Mouse (Mus musculus) CH12.LX (cell line): Measurements from ENCODE around the gene Tmem108. TPM values are rescaled to one million over a fixed set of nuclear protein-coding genes. Genes with fewer than 3 reads are reported as not detected.

ENCODE experiments used
- DNase-seq: peaks from one replicate; pipeline ENCODE4 v3.0.0-alpha.2; 2013; ENCODE audit errors: extremely low read depth
- H3K27ac ChIP-seq: 2 replicates; pipeline ENCODE4 v1.5.1; 2012; ENCODE audit warnings: low read depth, mild to moderate bottlenecking, control low read depth, moderate library complexity; ENCODE audit not compliant: insufficient read depth
- H3K27me3 ChIP-seq: replicated peaks from 2 replicates; pipeline ENCODE3; 2012; ENCODE audit warnings: inconsistent platforms
- H3K36me3 ChIP-seq, 2 experiments: replicated peaks in 1 of 2; 2 replicates each; pipeline versions ENCODE3 to v1.6.1; 2012; ENCODE audit warnings: inconsistent platforms in 1 of 2, low read length in 1 of 2, mild to moderate bottlenecking in 1 of 2, mixed read lengths in 1 of 2, moderate library complexity in 1 of 2; ENCODE audit not compliant: control insufficient read depth in 1 of 2, insufficient read depth in 1 of 2
- H3K4me1 ChIP-seq, 2 experiments: 2 replicates each; pipeline ENCODE4 v1.6.1; 2012; ENCODE audit warnings: inconsistent platforms in 1 of 2, moderate library complexity in 1 of 2; ENCODE audit not compliant: insufficient read depth in 2 of 2, control insufficient read depth in 1 of 2
- H3K4me2 ChIP-seq: 2 replicates; pipeline ENCODE4 v1.6.1; 2012; ENCODE audit warnings: low read depth, mild to moderate bottlenecking, control low read depth; ENCODE audit not compliant: poor library complexity, insufficient read depth, severe bottlenecking
- H3K4me3 ChIP-seq, 3 experiments: fragments of 150-350 bp in 1 of 3; sonication (generic) in 1 of 3; replicated peaks in 1 of 3; 2 replicates each; pipeline versions ENCODE3 to v1.5.1; 2011 to 2012; ENCODE audit warnings: low read depth in 2 of 3, low read length in 2 of 3, mild to moderate bottlenecking in 2 of 3, moderate library complexity in 2 of 3, control low read depth in 1 of 3, improper control_type of control experiment in 1 of 3, inconsistent platforms in 1 of 3, mixed read lengths in 1 of 3; ENCODE audit not compliant: poor library complexity in 1 of 3
- H3K79me2 ChIP-seq: replicated peaks from 2 replicates; pipeline ENCODE4 v1.6.1; 2012; ENCODE audit warnings: mild to moderate bottlenecking, moderate library complexity; ENCODE audit not compliant: control insufficient read depth, poor library complexity, insufficient read depth, severe bottlenecking; ENCODE audit errors: extremely low read depth
- H3K9ac ChIP-seq: 2 replicates; pipeline ENCODE4 v1.6.1; 2012; ENCODE audit warnings: low read depth, mild to moderate bottlenecking, control low read depth, moderate library complexity; ENCODE audit not compliant: insufficient read depth
- H3K9me3 ChIP-seq: replicated peaks from 2 replicates; pipeline ENCODE3; 2012; ENCODE audit warnings: low read length, inconsistent platforms, mixed read lengths
- BHLHE40 ChIP-seq: IDR thresholded peaks from 2 replicates; pipeline ENCODE4 v1.6.1; 2011; ENCODE audit warnings: mild to moderate bottlenecking, low read depth, low read length, improper control_type of control experiment
- CHD1 ChIP-seq: IDR thresholded peaks from 2 replicates; pipeline ENCODE4 v1.6.1; 2012; ENCODE audit warnings: low read depth, low read length, improper control_type of control experiment, inconsistent platforms
- CTCF ChIP-seq, 2 experiments: IDR thresholded peaks in 1 of 2; conservative IDR thresholded peaks in 1 of 2; 2 replicates each; pipeline ENCODE4 v1.5.1; 2011 to 2012; ENCODE audit warnings: low read depth in 2 of 2, low read length in 2 of 2, improper control_type of control experiment in 1 of 2, inconsistent platforms in 1 of 2, mild to moderate bottlenecking in 1 of 2, moderate library complexity in 1 of 2
- E2F4 ChIP-seq: IDR thresholded peaks from 2 replicates; pipeline ENCODE4 v1.6.1; 2011; ENCODE audit warnings: low read depth, low read length, improper control_type of control experiment; ENCODE audit not compliant: insufficient replicate concordance
- EP300 ChIP-seq: IDR thresholded peaks from 2 replicates; pipeline ENCODE4 v1.6.1; 2011; ENCODE audit warnings: low read length, improper control_type of control experiment
- HCFC1 ChIP-seq: IDR thresholded peaks from 2 replicates; pipeline ENCODE4 v1.6.1; 2012; ENCODE audit warnings: low read depth, mild to moderate bottlenecking, inconsistent platforms, low read length, improper control_type of control experiment
- IRF4 ChIP-seq: IDR thresholded peaks from 2 replicates; pipeline ENCODE4 v1.6.1; 2014; ENCODE audit warnings: low read depth, mild to moderate bottlenecking, inconsistent platforms, low read length, improper control_type of control experiment
- JUN ChIP-seq: IDR thresholded peaks from 2 replicates; pipeline ENCODE4 v1.6.1; 2011; ENCODE audit warnings: low read depth, mild to moderate bottlenecking, low read length, improper control_type of control experiment, moderate library complexity; ENCODE audit not compliant: insufficient read depth
- MAX ChIP-seq: IDR thresholded peaks from 2 replicates; pipeline ENCODE4 v1.6.1; 2011; ENCODE audit warnings: low read length, improper control_type of control experiment
- MEF2A ChIP-seq: IDR thresholded peaks from 2 replicates; pipeline ENCODE4 v1.6.1; 2014; ENCODE audit warnings: low read depth, mild to moderate bottlenecking, inconsistent platforms, low read length, improper control_type of control experiment, borderline replicate concordance
- MYC ChIP-seq: IDR thresholded peaks from 2 replicates; pipeline ENCODE4 v1.6.1; 2011; ENCODE audit warnings: low read depth, mild to moderate bottlenecking, improper control_type of control experiment, low read length
- PAX5 ChIP-seq: IDR thresholded peaks from 2 replicates; pipeline ENCODE4 v1.6.1; 2012; ENCODE audit warnings: low read length, inconsistent platforms, mixed read lengths
- POLR2AphosphoS2 ChIP-seq: IDR thresholded peaks from 2 replicates; pipeline ENCODE4 v1.6.1; 2011; ENCODE audit warnings: low read depth, low read length, improper control_type of control experiment
- RAD21 ChIP-seq: IDR thresholded peaks from 2 replicates; pipeline ENCODE4 v1.6.1; 2011; ENCODE audit warnings: low read depth, mild to moderate bottlenecking, low read length, improper control_type of control experiment, moderate library complexity
- TCF12 ChIP-seq: IDR thresholded peaks from 2 replicates; pipeline ENCODE4 v1.6.1; 2014; ENCODE audit warnings: low read depth, mild to moderate bottlenecking, inconsistent platforms, low read length, improper control_type of control experiment
- UBTF ChIP-seq: IDR thresholded peaks from 2 replicates; pipeline ENCODE4 v1.6.1; 2012; ENCODE audit warnings: low read depth, mild to moderate bottlenecking, inconsistent platforms, low read length, improper control_type of control experiment, moderate library complexity
- USF1 ChIP-seq: IDR thresholded peaks from 2 replicates; pipeline ENCODE4 v1.6.1; 2014; ENCODE audit warnings: low read depth, mild to moderate bottlenecking, inconsistent platforms, low read length, improper control_type of control experiment
- USF2 ChIP-seq: conservative IDR thresholded peaks from 2 replicates; pipeline ENCODE4 v1.6.1; 2011; ENCODE audit warnings: low read depth, low read length, improper control_type of control experiment
- ZC3H11A ChIP-seq: IDR thresholded peaks from 2 replicates; pipeline ENCODE4 v1.6.1; 2012; ENCODE audit warnings: low read depth, mild to moderate bottlenecking, inconsistent platforms, low read length, improper control_type of control experiment
- dilution Hi-C: fragments of 300-500 bp; cut with MboI; formaldehyde crosslinking; loops from 2 replicates; pipeline ENCODE4 v1.14.3; 2020; ENCODE audit warnings: low sequenced_read_pairs; ENCODE audit not compliant: extremely low pct_unique_long_range_greater_than_20kb, extremely low pct_ligation_motif_present
- in situ Hi-C: fragments of 300-500 bp; cut with MboI; formaldehyde crosslinking; loops from 3 replicates; pipeline ENCODE4 v1.14.3; 2019; ENCODE audit warnings: low sequenced_read_pairs, low pct_ligation_motif_present, low pct_unique_long_range_greater_than_20kb, mixed read lengths
- polyA plus RNA-seq: library from polyadenylated mRNA; unstranded; fragments of >175 nt; gene quantifications from 2 replicates; pipeline ENCODE4 v1.2.1, GENCODE M21; 2012; ENCODE audit warnings: low read depth; ENCODE audit not compliant: insufficient read length
- total RNA-seq, 2 experiments: library from RNA; depleted of rRNA; stranded (reverse); fragments of 300-350 nt in 1 of 2; fragments of >200 nt in 1 of 2; gene quantifications; 2 replicates each; pipeline ENCODE4 v1.2.3; 2012 to 2014

Tmem108 gene
- total and polyA plus RNA-seq, 3 experiments: 0.04 to 0.13 (median 0.07) TPM

DNA sequence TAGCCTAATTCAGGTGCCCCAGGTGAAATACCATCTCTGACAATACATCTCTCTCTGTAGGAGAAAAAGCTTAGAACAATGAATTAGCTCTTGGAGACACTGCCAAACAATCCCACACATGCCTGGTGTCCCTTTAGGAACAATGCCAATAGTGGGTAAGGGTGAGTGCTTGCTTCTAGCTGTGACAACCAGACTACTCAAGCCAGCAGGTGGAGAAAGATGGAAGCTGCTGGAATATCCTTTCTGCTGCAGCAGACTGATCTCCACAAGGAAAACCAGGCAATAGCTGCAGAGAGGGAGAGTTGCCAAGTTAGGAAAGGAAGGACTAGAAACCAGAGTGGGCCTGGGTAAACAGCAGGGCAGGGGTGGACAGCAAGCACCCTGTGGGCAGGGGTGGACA lies 67.8 kb downstream of the Tmem108 start:
- H3K27ac ChIP-seq: no peak overlapping the region
- TF ChIP-seq BHLHE40: no peak
- TF ChIP-seq RAD21: no peak
- no peak for TF ChIP-seq USF2
- no peak for TF ChIP-seq CHD1
- no peak for TF ChIP-seq PAX5
- TF ChIP-seq CTCF (conservative IDR thresholded peaks at IDR 0.05 in 1 of 2, IDR thresholded peaks at IDR 0.05 in 1 of 2; ENCODE audit: low read depth in 2 of 2, low read length in 2 of 2): no peak
- TF ChIP-seq USF1: no peak
- H3K36me3 ChIP-seq: no peaks in the 10 kb centered on the region
- H3K27me3 ChIP-seq: peaks cover 32% of the 10 kb centered on the region
- dilution Hi-C loops (no loop called here), in situ Hi-C loops (no loop called here)
- H3K4me1 ChIP-seq: no peaks in the 10 kb centered on the region
- no peak overlapping the region for H3K4me3 ChIP-seq
- no peak overlapping the region for H3K4me2 ChIP-seq
- peaks cover 15% of the 10 kb centered on the region for H3K9me3 ChIP-seq
- H3K79me2 ChIP-seq: no peaks in the 10 kb centered on the region
- DNase-seq: no peak
- no peak overlapping the region for H3K9ac ChIP-seq

DNA sequence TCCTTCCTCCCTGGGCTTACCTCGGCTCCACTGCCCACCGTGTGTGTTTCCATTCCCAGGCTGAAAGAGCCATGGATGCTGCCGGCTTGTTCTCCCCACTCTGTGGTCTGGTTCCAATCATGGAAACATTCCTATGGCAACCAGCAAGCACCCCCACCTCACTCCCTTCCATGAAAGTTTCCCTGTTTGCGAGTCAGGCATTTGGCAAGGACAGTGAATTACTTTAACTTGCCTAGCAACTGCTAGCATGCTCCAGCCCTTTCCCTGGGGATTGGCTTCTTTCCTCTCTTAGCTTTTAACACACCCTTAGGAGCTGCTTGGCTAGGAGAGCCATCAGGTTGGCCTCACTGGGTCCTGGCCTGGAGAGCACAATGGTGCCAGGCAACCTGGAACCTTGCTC lies 68.9 kb downstream of the Tmem108 start:
- Histone ChIP-seq H3K9me3 (peaks cover 15% of the 10 kb centered on the region), H3K4me3 (no peak overlapping the region), H3K79me2 (no peaks in the 10 kb centered on the region), H3K27me3 (peaks cover 29% of the 10 kb centered on the region), H3K27ac (no peak overlapping the region), H3K36me3 (no peaks in the 10 kb centered on the region), H3K9ac (no peak overlapping the region), H3K4me2 (no peak overlapping the region), H3K4me1 (no peaks in the 10 kb centered on the region)
- TF ChIP-seq MAX: no peak
- TF ChIP-seq POLR2AphosphoS2: no peak
- no peak for TF ChIP-seq BHLHE40
- no peak for TF ChIP-seq MYC
- TF ChIP-seq USF1: no peak
- TF ChIP-seq IRF4: no peak
- TF ChIP-seq ZC3H11A: no peak
- TF ChIP-seq PAX5: no peak
- no peak for TF ChIP-seq E2F4
- TF ChIP-seq MEF2A: no peak
- no peak for TF ChIP-seq JUN
- DNase-seq: no peak
- in situ Hi-C loops: no loop called here
- dilution Hi-C loops: no loop called here

DNA sequence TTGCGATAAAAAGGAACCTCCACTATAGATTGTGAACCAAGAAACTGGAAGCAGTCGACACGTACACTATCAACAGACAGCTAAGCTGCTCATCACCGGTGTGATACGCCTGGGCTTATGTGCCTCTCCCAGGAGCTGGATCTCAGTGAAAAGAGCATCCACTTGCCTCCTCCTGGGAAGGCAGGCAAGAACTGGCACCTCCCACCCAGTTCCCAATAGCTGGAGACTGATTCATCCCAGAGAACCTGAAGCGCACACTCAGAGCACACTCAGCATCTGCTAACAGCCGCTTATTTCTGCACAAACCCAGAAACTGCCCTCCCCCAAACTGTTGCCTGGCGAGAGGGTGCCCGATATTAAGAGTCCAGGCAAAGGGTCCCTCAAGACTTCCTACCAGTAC lies 69.8 kb downstream of the Tmem108 start:
- Histone ChIP-seq H3K9me3 (peaks cover 13% of the 10 kb centered on the region), H3K4me3 (no peak overlapping the region), H3K27me3 (peaks cover 31% of the 10 kb centered on the region), H3K36me3 (no peaks in the 10 kb centered on the region), H3K9ac (no peak overlapping the region), H3K4me1 (no peaks in the 10 kb centered on the region), H3K27ac (no peak overlapping the region), H3K79me2 (no peaks in the 10 kb centered on the region), H3K4me2 (no peak overlapping the region)
- no peak for DNase-seq
- dilution Hi-C loops (no loop called here), in situ Hi-C loops (no loop called here)
- no peak for TF ChIP-seq TCF12
- TF ChIP-seq HCFC1: no peak
- TF ChIP-seq EP300: no peak
- no peak for TF ChIP-seq UBTF
